Mouse (Mus musculus) C3H10T1/2 (cell line): ENCODE data around the gene Olfr1189. TPM values are rescaled to one million over a fixed set of nuclear protein-coding genes. Genes with fewer than 3 reads are reported as not detected.

Experiments used
- polyA plus RNA-seq, 2 experiments: library from polyadenylated mRNA; unstranded; fragments of >200 nt; fragmentation: generic; extraction: Trizol; gene quantifications; one replicate each; pipeline ENCODE4 v1.2.1; 2012; ENCODE audit warnings: missing spikeins in 2 of 2

Gene Olfr1189
- polyA plus RNA-seq = not detected

GRCm38 (mm10) chr2:88586154-88586553 is at the start of gene Olfr1189:
Olfr1189 (plus strand) TSS chr2:88586454.

GRCm38 (mm10) chr2:88556635-88557034 is 29.6 kb upstream of the Olfr1189 start, which contains the start of gene Olfr1188:
Olfr1188 (plus strand) TSS chr2:88556935.

GRCm38 (mm10) chr2:88640242-88640641 is 54.0 kb downstream of the Olfr1189 start, which contains the start of gene Olfr1191-ps1:
Olfr1191-ps1 (plus strand) TSS chr2:88640542.

Other genes starting within 250 kb of the Olfr1189 start
- not detected for gene Olfr1176, start 249.7 kb upstream of the Olfr1189 start, polyA plus RNA-seq
- gene Olfr1177-ps, start 240.0 kb upstream of the Olfr1189 start, polyA plus RNA-seq = not detected
- not detected for gene Olfr1178, start 199.4 kb upstream of the Olfr1189 start, polyA plus RNA-seq
- not detected for gene Olfr1179, start 180.0 kb upstream of the Olfr1189 start, polyA plus RNA-seq
- gene Olfr1180, start 167.3 kb upstream of the Olfr1189 start, polyA plus RNA-seq = not detected
- not detected for gene Olfr1181, start 160.3 kb upstream of the Olfr1189 start, polyA plus RNA-seq
- gene Gm13757, start 137.3 kb upstream of the Olfr1189 start, polyA plus RNA-seq = not detected
- gene Olfr1183, start 131.6 kb upstream of the Olfr1189 start, polyA plus RNA-seq = not detected
- gene Olfr1184, start 102.9 kb upstream of the Olfr1189 start, polyA plus RNA-seq = not detected
- gene Olfr1185-ps1, start 93.1 kb upstream of the Olfr1189 start, polyA plus RNA-seq = not detected
- gene Olfr1186, start 67.9 kb upstream of the Olfr1189 start, polyA plus RNA-seq = not detected
- gene Olfr1188, start 29.5 kb upstream of the Olfr1189 start, polyA plus RNA-seq = not detected
- not detected for gene Olfr1191-ps1, start 54.1 kb downstream of the Olfr1189 start, polyA plus RNA-seq
- not detected for gene Olfr1192-ps1, start 62.1 kb downstream of the Olfr1189 start, polyA plus RNA-seq
- not detected for gene Olfr1193, start 89.2 kb downstream of the Olfr1189 start, polyA plus RNA-seq
- gene Olfr1195, start 102.7 kb downstream of the Olfr1189 start, polyA plus RNA-seq = not detected
- not detected for gene Olfr1196, start 118.1 kb downstream of the Olfr1189 start, polyA plus RNA-seq
- gene Olfr1197, start 145.9 kb downstream of the Olfr1189 start, polyA plus RNA-seq = not detected
- not detected for gene Olfr1198, start 164.9 kb downstream of the Olfr1189 start, polyA plus RNA-seq
- gene Olfr1199, start 174.0 kb downstream of the Olfr1189 start, polyA plus RNA-seq = not detected
- gene Olfr1200, start 184.0 kb downstream of the Olfr1189 start, polyA plus RNA-seq = not detected
- gene Olfr1201, start 206.6 kb downstream of the Olfr1189 start, polyA plus RNA-seq = not detected
- gene Olfr1202, start 228.0 kb downstream of the Olfr1189 start, polyA plus RNA-seq = not detected
- not detected for gene Olfr1205, start 243.3 kb downstream of the Olfr1189 start, polyA plus RNA-seq